Mouse (Mus musculus) cerebellum, adult (tissue): ENCODE measurements around the gene Lhx6.
"Not testable (repeated sequence)": the region's sequence is repeated elsewhere in the genome, so short reads cannot be mapped to it uniquely, and the experiment has no call there.

Experiments used
- ATAC-seq: cut with Nextera tagmentation; 2 replicates; pipeline ENCODE4 v1.9.2; 2017; ENCODE audit warnings: mild to moderate bottlenecking, moderate library complexity, mixed read lengths; ENCODE audit not compliant: insufficient number of reproducible peaks, low FRiP score, low TSS enrichment

Gene Lhx6

DNA sequence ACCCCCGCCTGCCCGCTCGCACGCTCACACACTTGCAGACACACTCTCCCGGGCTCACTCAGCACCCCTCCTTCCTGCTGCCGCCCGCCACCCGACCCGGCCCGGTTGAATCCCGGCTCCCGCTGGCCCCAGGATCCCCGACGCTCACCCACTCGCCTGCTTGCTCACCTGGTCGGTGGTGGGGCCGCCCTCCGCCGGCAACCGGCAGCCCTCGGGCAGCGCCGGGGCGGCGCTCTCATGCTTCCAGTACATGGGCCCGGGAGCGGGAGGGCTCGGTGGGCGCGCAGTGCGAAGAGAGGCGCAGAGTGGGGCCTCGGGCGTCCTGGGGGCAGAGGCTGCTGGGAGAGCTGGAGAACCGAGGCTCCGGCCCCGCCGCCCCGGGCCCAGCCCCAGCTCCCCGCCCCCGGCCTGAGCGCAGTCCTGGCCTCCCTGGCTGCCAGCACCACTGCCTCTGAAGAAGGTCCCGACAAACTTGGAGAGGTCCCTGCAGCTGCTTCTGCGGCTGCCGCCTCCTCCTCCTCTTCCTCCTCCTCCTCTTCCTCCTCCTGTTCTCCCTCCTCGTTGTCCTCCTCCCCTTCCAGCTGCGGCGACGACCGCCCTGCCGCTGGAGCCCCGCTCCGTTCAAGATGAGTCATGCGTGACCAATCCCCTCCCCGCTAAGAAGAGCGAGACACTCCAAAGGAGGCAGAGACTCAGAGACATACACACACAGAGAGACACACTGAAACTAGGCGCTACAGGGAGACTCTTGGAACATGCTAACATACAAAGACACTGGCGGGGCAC lies at the start of gene Lhx6:
TSS of gene Lhx6 (minus strand) at position 453 of the 786 bp plus-strand sequence.
- no peak for ATAC-seq

DNA sequence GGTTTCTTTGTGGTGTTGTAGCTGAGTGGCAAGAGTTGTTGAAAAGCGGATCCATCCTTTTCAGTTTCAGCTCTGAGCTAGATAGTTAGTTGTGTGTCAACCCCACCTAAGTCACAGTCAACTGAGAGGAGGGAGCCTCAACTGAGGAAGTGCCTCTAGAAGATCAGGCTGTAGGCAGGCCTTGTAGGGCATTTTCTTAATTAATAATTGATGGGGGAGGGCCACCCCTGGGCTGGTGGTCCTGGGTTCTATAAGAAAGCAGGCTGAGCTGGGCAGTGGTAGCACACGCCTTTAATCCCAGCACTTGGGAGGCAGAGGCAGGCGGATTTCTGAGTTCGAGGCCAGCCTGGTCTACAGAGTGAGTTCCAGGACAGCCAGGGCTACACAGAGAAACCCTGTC lies 47.2 kb upstream of the Lhx6 start:
- not testable (repeated sequence) for ATAC-seq

DNA sequence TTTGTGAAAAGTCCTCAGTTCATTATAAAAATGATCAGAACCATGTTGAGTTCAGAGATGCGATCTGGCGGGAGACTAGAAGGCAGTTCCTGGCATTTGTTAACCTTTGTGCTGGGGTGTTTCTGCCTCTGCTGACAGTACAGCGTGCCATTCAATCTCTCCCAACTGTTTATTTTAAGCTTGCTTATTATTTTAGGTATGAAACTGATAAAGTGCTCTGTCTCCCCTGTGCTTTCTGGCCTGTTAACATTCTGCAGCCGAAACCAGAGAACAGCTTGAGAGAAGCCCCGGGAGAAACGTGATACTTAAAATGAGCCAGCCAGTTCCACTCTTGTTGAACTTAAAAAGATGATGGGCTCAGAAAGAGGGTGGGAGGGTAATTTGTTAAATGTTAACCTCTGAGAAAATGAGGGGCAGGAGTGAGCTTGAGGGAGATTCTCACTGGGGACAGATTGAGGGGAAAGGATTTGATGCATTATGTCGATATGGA lies 43.7 kb upstream of the Lhx6 start:
- no peak for ATAC-seq

DNA sequence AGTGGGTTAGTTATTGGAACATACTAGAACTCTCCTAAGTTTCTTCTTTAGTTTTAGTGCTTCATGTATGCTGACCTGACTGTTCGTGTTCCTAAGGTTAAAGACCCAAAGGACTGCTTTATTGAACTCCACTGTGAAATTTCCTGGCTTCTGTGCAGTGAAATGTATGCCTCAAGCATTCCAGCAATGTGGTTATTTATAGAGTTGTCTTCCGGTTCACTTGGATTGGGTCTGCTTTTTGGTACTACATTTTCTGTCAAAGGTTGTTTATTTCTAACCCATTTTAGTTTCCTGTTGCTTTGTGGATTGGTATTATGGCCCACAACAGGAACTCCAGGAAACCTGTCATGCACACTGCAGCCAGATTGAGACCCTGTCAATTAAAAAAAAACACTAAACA lies 33.9 kb upstream of the Lhx6 start:
- ATAC-seq: no peak

DNA sequence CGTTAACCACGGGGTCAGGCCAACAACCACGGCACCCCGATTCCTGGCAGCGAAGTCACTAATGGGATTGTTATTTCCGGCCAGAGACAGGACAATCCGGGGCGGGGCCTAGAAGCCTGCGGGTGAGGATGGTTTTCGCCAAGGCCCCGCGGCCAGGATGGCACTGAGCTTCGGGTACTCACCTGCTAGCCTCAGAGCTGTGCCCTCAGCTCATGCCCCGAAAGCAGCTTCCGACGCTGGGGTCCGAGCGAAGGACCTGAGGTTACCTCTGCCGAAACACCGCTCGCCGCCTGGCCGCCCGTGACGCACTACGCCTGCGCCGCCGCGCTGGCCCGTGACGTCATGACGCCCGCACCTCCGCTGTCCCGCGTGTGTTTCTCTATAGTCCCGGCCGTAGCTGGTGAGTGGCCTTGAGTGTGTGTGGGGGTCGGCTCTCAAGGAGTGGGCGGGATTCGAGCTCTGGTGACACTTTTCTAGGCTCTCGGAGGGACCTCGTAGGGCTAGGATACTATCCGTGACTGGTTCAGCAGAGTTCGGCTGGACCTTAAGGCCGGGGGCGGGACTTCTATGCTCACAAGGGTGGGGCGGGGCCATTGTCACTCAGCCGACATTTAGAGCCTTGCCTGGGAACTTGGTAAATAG lies 31.2 kb upstream of the Lhx6 start, which contains the start of the genes Mrrf and Rbm18:
TSS of gene Mrrf (plus strand) at position 90 of the 642 bp plus-strand sequence.
TSS of gene Rbm18 (minus strand) at position 474 of the 642 bp plus-strand sequence.
- peak; percentile 92 for ATAC-seq

DNA sequence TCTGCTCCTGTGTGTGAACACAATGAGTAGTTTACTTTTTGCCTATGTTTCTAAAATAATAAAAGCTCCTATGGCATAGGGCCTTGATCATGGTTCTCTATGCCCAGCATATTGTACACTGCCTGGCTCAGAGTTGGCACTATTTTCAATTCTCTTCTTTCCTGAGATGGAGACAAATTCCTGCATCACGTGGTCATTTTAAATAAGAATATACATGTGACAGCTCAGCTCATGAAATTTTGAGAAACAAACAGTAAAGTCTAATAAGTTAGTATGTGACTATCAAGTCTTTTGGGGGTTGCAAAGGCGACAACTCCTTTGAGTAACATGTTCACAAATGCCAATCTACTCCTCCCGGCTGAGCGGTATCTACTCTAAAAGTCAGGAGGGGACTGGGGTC lies 30.7 kb upstream of the Lhx6 start:
- no peak for ATAC-seq

DNA sequence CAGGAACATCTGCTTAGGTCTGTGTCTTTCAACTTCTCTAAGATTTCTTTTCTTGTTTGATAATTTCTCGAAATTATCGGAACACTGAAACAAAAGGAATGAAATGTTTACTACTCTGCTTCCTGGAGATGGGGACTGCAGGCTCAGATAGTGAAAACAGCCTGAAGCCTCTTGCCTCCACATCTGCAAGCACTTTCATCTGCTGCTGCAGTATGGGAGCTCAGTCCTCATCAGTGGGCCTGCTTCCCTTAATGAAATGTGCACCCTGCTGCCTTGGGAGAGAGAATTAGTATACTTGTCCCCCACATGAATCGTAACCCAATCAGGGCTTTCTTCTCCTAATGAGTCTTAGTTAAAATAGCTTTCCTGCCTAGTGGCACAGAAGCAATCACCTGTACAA lies 23.8 kb upstream of the Lhx6 start:
- ATAC-seq: no peak

DNA sequence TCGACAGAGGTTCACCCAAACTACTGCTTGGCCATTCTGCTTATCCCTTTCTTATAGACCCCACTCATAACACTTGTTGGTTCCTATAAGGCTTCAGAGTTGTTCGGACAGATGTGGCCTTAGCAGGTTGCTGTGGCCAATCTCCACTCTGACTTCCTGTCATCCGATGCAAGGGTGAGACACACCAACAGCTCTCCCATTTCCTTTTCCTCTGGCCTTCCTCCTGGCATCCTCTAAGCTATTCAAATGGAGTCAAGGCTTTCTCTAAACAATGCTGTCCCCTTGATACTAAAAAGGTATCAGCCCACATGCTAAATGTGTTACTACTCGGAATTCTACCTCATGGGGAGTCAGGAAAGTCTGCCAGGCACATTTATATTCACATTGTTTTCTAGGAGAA lies 22.8 kb upstream of the Lhx6 start:
- ATAC-seq: no peak

DNA sequence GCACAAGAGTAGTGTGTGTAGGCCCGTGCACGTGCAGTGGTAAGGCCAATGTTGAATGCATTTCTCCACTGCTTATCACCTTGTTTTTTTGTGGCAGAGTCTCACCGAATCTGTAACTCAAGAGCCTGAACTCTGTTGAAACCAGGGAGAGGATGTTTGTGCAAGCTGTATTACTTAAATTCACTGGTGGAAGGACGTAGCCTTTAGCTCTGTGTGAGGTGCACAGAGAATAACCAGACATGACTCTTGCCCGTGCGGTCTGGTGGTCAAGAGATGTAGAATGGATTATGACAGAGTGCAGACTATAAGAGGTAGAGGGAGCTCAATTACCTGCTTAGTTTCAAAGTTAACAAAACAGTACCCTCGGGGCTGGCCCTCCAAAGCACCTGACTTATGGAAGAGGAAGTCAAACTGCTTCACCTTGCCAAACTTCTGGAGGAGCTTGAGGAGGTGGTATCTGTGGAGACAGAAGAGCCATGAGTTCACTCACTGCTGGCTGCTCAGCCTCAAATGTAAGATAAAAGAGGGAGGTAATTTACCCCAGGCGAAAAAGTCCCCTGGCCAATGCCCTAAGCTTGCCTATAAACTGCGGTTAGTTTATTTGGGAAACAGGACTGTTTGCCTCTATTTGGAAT lies 21.7 kb upstream of the Lhx6 start:
- ATAC-seq: no peak

DNA sequence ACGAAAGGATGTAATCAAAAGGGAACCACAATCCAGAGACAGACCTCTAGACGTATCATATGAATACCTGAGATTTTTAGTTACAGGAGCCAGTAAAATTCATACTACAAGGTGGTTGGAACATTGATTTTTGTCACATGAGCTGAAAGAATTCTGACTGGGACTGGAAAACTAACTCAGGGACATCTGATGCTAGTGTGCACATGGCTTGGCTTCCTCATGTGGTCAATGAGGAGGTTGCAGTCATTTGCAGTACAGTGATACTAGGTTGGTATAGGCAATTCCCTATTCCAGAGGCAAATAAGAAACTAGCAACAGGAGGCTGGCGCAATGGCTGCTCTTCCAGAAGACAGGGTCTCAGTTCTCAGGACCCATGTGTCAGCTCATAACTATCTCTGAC lies 7.4 kb upstream of the Lhx6 start:
- ATAC-seq: no peak

DNA sequence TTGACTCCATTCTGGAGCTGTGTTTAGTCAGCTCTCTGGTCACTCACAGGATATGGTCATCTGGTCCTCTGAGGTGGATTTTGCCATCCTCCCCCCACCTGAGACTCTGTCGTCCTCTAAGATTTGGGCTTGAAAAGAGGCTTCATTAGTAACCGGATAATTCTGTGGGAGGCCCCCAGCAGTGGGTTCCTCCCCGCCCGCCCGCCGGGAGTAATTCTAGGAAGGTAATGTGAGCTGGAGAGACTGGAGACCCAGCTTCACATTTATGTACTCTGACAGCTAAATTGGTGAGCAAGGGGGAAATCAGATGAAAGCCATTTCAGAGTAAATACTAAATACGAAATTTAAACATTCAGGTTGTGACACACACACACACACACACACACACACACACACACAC lies 3.4 kb upstream of the Lhx6 start:
- no peak for ATAC-seq

DNA sequence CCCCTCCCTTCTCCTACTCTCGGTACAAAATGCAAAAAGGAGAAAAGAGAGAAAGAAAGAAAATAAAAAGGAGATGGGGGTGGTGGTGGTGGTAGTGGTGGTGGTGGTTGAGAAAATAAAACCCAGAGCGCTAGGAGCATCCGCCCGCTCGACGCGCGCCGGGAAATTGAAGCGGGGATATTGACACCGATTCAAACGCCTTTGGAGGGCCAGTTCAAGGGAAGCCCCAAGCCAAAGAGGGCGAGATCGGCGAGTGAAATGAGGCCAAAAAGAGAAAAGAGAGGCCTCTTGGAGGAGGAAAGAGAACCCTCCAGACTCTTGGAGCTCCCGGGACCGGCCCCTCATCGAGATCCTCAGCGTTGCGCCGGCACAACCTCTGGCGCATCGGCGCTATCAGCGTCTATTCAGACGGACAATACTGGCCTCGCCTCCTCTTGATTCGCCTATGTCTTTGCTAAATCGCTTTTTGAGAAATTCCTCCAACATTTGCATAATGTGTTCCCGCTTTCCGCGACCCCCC lies 712 bp downstream of the Lhx6 start:
- no peak for ATAC-seq

DNA sequence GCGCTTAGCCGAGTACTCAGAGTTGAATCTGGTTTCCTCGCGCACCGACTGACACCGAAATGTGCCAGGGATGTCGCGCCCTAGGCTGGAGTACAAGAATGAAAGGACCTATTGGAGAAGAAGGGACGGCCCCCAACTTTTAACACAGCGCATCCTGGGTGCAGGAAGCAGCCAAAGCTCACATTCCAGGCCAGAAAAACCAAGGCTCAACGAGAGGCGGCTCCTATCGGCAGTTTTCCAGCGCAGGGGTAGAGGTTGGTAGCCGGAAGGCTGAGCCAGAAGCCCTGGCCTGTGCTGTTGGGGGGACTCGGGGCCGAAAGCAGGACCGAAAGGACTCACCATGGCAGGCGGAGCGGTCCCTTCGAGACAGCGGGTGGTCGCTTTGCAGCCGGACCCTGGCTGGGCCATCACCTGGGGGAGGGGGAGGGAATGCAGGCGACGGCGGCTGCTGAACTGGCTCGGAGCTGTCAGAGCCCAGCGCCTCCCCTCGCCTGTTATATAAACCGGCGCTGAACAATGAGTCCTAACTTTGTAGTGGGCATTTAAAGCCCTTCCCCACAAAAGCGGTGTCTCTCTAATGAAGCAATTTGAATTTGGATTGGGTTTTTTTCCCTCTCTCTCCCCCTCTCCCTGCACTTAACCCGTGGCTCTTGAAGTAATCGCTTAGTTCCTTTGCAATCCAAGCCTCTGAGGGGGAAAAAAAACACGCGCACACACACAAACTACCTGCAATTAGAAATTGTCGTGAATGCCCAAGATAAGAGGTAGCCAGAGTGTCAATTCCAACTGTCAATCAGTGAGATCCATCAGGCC lies 1.4 kb downstream of the Lhx6 start:
- ATAC-seq: no peak

DNA sequence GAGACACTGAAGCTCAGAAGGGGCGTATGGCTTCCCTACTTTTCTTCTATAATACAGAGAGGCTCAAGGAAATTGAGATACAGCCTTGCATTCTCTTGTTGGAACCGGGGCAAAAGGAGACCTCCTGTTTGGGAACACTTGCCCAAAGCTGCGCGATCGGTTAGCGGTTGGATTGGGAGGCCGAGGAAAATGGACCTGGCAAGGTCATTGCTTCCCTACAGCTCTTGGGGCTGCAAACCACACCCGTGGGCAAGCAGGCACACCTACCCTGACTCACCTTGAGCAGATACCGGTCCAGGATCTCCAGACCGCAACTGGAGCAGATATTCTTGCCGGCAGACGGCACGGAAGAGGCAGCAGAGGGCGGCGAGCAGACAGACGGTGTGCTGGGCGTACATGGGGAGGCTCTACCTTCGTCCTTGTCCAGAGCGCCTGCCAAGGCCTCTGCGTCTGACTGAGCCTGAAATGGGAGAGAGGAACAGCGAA lies 2.1 kb downstream of the Lhx6 start:
- no peak for ATAC-seq

DNA sequence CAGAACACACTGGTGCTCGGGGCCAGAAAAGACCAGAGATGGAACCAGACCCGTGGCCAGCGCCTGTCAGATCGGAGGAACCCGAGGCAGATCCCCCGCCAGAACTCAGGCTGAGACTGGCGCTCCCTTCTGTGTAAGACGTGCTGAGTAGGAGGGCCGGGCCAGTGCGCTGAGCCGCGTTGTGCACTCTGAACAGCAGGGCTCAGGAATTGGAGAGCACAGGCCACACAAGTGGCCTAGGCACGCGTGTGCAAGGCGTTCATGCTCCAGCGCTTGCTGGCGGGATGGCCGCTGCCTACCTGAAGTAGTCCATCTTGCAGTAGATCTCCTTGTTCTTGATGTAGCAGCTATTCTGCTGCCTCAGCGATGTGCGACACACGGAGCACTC lies 2.7 kb downstream of the Lhx6 start:
- no peak for ATAC-seq

DNA sequence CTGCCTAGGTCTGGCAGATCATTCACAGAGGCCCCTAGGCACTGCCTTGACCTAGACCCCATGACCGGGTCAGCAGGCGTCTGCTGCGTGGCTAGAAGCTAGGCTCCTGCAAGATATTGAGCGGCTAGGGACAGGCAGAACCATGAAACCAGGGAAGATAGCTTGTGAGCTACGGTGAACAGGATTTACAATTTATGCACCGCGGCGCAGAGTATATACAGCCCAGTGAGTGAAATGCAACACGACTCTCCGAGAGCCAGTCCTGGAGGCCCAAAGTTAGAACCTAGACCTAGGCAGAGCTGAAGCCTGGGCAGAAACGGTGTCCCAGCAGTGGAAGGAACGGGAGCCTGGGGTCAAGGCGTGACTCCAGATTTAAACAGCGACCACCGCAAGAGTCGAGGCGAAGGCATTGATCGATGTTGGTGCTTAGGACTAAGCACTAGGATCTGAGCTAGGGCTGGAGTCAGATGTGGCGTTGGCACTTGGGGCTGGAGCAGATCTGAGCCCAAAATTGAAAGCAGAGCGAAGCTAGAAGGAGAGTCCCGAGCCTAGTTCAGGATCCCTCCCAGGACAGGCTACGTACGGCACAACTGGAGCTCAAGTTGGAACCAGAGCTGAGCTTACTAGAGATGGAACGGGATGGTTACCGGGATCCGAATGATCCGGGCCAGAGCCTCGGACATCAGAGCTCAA lies 3.2 kb downstream of the Lhx6 start:
- ATAC-seq: no peak

DNA sequence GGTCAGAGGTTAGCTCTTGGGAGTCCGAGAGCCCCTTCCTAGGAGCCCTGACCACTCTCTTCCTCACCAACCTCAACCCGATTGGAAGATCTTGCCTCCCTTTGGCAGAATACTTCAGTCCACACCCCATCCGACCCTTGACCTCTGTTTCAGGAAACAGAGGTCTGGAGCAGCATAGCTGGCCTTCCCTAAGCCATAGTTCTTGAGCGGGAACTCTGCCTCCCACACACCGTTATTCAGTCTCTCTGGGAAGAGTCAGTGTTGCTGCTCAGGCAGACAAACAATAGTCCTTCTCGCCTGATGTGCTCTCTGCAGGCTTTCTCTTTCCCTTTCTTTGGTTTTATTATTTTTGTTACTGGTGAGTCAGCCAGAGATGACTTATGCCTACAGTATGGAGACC lies 5.5 kb downstream of the Lhx6 start:
- no peak for ATAC-seq

DNA sequence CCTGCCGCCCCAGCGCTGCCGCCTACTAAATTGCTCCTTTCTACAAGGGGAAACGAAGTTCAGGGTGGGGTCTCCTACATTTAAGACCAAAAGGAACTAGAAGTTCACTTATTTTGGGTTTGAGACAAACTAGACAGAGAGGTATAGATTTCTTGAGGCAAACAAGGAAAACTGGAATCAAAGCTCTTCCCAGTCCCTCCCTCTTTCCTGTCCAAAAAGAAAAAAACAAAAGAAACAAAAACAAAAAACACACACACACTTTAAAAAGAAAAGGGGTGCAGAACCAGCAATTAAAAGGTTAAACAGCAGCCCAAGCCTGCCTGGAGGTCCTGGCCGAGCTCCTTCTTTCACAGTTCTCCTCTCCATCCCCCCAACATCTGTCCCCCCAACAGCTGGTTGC lies 7.2 kb downstream of the Lhx6 start:
- ATAC-seq: no peak

DNA sequence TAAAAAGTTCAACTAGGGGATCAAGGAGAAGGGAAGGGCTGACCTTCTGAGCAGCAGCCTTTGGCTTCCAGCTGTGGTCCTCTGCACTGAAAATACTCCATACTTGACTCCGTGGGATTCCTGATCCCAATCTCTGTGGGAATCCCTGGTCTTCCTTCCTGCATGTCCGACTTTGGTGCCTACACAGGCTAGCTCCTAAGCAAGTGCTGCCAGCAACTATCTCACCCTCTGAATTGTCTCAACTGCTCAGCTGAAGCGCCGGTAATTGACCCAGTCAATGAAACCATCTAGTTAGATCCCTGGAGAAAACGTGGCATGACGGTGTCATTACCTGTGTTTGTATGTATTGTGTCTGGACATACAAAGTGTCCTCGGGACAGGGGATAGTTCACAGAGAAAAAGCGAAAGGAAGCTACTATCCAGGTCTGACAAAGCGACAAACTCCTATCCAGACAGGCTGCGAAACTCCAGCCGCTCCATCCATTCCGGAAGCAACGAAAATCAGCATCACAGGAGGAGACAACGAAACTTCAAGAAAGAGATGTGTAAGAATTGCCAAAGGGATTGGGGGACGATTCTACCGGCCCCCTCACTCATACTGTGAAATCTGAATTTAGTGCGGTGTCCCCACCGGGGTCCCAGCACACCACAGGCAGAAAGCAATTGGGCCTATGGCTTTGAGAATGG lies 7.9 kb downstream of the Lhx6 start:
- no peak for ATAC-seq
